ENCODE assay signal across 11 mouse cellular contexts in the genomic region with DNA sequence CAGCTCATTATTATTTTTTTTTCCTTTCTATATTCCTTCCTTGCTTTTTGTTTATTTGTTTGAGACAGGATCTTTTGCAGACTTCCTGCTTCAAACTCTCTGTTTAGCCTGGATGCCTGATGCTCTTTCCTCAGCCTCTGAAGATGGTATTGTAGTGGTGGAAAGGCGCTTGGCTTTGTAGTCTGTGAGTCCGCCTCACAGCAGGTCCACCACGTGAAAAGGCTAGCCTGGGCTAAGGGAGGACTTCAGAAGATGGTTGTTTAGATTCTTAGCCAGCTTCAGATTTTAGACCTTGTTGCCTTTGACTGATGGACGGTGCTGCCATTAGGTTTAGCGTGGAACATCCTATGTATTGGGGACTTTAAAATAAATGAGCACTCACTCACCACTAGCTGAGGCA. TPM values are rescaled to one million over a fixed set of nuclear protein-coding genes. Genes with fewer than 3 reads are reported as not detected.
DNase-seq lines count a peak whose midpoint lies in the region; ATAC-seq and TF ChIP-seq lines count a peak whose summit lies in the region.
"Had no signal": no experiment of that assay in that cellular context is flagged by ENCODE, and none has a peak within 500 bp of the region (broad histone marks: within the 10 kb centered on the region; RNA-seq: fewer than 3 reads in every experiment).

No protein-coding gene starts in this region.

- no peak overlapping the region for H3K9ac ChIP-seq in kidney, postnatal 0 days (ENCODE audit: low read depth, low read length)
- no peak overlapping the region for H3K9ac ChIP-seq in embryonic facial prominence, embryonic 15.5 days
- H3K9ac ChIP-seq in hindbrain, embryonic 13.5 days = no peak overlapping the region
- no peak overlapping the region for H3K9ac ChIP-seq in midbrain, embryonic 15.5 days

- WGBS in kidney, postnatal 0 days = 82% methylated on average over 5 of the region's 5 CpGs
- 82% methylated on average over 5 of the region's 5 CpGs for WGBS in embryonic facial prominence, embryonic 15.5 days
- 82% methylated on average over 5 of the region's 5 CpGs for WGBS in hindbrain, embryonic 13.5 days
- WGBS in midbrain, embryonic 15.5 days = 83% methylated on average over 5 of the region's 5 CpGs

- no peaks in the 10 kb centered on the region for H3K36me3 ChIP-seq in kidney, postnatal 0 days (ENCODE audit: insufficient read depth, low read length)
- no peaks in the 10 kb centered on the region for H3K36me3 ChIP-seq in embryonic facial prominence, embryonic 15.5 days
- H3K36me3 ChIP-seq in hindbrain, embryonic 13.5 days = no peaks in the 10 kb centered on the region
- no peaks in the 10 kb centered on the region for H3K36me3 ChIP-seq in midbrain, embryonic 15.5 days (replicated peaks)

- H3K27me3 ChIP-seq in kidney, postnatal 0 days (ENCODE audit: insufficient read depth, low read length) = no peaks in the 10 kb centered on the region
- H3K27me3 ChIP-seq in embryonic facial prominence, embryonic 15.5 days = no peaks in the 10 kb centered on the region
- no peaks in the 10 kb centered on the region for H3K27me3 ChIP-seq in hindbrain, embryonic 13.5 days
- H3K27me3 ChIP-seq in midbrain, embryonic 15.5 days (replicated peaks) = no peaks in the 10 kb centered on the region

- peaks cover 18% of the 10 kb centered on the region; the same call in 1 of the 2 replicates for H3K4me1 ChIP-seq in kidney, postnatal 0 days (replicated peaks; ENCODE audit: insufficient read depth, low read length)
- H3K4me1 ChIP-seq in embryonic facial prominence, embryonic 15.5 days = peaks cover 17% of the 10 kb centered on the region
- H3K4me1 ChIP-seq in hindbrain, embryonic 13.5 days (replicated peaks) = peaks cover 14% of the 10 kb centered on the region
- H3K4me1 ChIP-seq in midbrain, embryonic 15.5 days = peaks cover 13% of the 10 kb centered on the region

- H3K9me3 ChIP-seq in kidney, postnatal 0 days (replicated peaks; ENCODE audit: low read length) = no peaks in the 10 kb centered on the region
- no peaks in the 10 kb centered on the region for H3K9me3 ChIP-seq in embryonic facial prominence, embryonic 15.5 days (replicated peaks)
- H3K9me3 ChIP-seq in hindbrain, embryonic 13.5 days = no peaks in the 10 kb centered on the region
- no peaks in the 10 kb centered on the region for H3K9me3 ChIP-seq in midbrain, embryonic 15.5 days

- H3K4me3 ChIP-seq in kidney, postnatal 0 days (replicated peaks; ENCODE audit: low read depth, low read length) = no peak overlapping the region
- H3K4me3 ChIP-seq in embryonic facial prominence, embryonic 15.5 days (replicated peaks) = peak overlapping the region; percentile 85; the same call in 1 of the 2 replicates
- H3K4me3 ChIP-seq in hindbrain, embryonic 13.5 days = peak overlapping the region; percentile 81
- H3K4me3 ChIP-seq in midbrain, embryonic 15.5 days = no peak overlapping the region

- H3K27ac ChIP-seq in kidney, postnatal 0 days = no peak overlapping the region
- no peak overlapping the region for H3K27ac ChIP-seq in embryonic facial prominence, embryonic 15.5 days (replicated peaks)
- H3K27ac ChIP-seq in hindbrain, embryonic 13.5 days = no peak overlapping the region
- no peak overlapping the region for H3K27ac ChIP-seq in midbrain, embryonic 15.5 days

- ATAC-seq in kidney, postnatal 0 days (replicated peaks; ENCODE audit: low FRiP score, low read depth) = no peak
- ATAC-seq in embryonic facial prominence, embryonic 15.5 days (ENCODE audit: insufficient number of reproducible peaks, low FRiP score, low TSS enrichment, low read depth) = no peak
- no peak for ATAC-seq in hindbrain, embryonic 13.5 days (ENCODE audit: low FRiP score)
- ATAC-seq in midbrain, embryonic 15.5 days (replicated peaks) = no peak

- peak overlapping the region; percentile 86; the same call in 1 of the 2 replicates for H3K4me2 ChIP-seq in kidney, postnatal 0 days (ENCODE audit: low read length)
- 0 out of 2 replicates have a peak overlapping the region, but pooled peaks have one; percentile 80 for H3K4me2 ChIP-seq in embryonic facial prominence, embryonic 15.5 days (replicated peaks)
- H3K4me2 ChIP-seq in hindbrain, embryonic 13.5 days = peak overlapping the region; percentile 82
- peak overlapping the region; percentile 70; the same call in 1 of the 2 replicates for H3K4me2 ChIP-seq in midbrain, embryonic 15.5 days

- TF ChIP-seq CTCF in kidney, postnatal 0 days (IDR thresholded peaks at IDR 0.05; ENCODE audit: low read depth) = no peak

- no peak for DNase-seq in kidney, postnatal 0 days (ENCODE audit: low spot score)
- no peak for DNase-seq in kidney, postnatal 10 days
- no peak for DNase-seq in thymus, postnatal 14 days
- DNase-seq in spleen, postnatal 36 days (ENCODE audit: low spot score in 2 of 2) = no peak
- DNase-seq in left cerebral cortex, adult 8-10 months (ENCODE audit: low spot score in 2 of 2) = no peak

RNA-seq across cellular contexts. Expression of gene Dcbld1, which starts 2.0 kb away (rescaled TPM):
- polyA plus RNA-seq in kidney, postnatal 0 days (2015; fragmentation: Nextera tagmentation; extraction: Ambion mirVana) = 23.2 and 23.4 TPM in 2 replicates
- polyA plus RNA-seq in embryonic facial prominence, embryonic 15.5 days (2015; fragmentation: Nextera tagmentation; extraction: Ambion mirVana) = 18.8 and 19.5 TPM in 2 replicates
- polyA plus RNA-seq in hindbrain, embryonic 13.5 days (2015; fragmentation: Nextera tagmentation; extraction: Ambion mirVana) = 21.8 and 25.3 TPM in 2 replicates
- polyA plus RNA-seq in midbrain, embryonic 15.5 days (2015; fragmentation: Nextera tagmentation; extraction: Ambion mirVana) = 16.8 and 17.3 TPM in 2 replicates
- 1 to 10 TPM; 6.4 to 8.4 (median 7.3) TPM for total RNA-seq in left cerebral cortex, adult 8-10 months (2022)

RNA-seq across cellular contexts. Expression of gene Ros1, which starts 40.4 kb away (rescaled TPM):
- polyA plus RNA-seq in kidney, postnatal 0 days (2015; fragmentation: Nextera tagmentation; extraction: Ambion mirVana) = 1.2 and 1.4 TPM in 2 replicates
- polyA plus RNA-seq in embryonic facial prominence, embryonic 15.5 days (2015; fragmentation: Nextera tagmentation; extraction: Ambion mirVana) = not detected in 2 replicates
- polyA plus RNA-seq in hindbrain, embryonic 13.5 days (2015; fragmentation: Nextera tagmentation; extraction: Ambion mirVana) = not detected in 2 replicates
- polyA plus RNA-seq in midbrain, embryonic 15.5 days (2015; fragmentation: Nextera tagmentation; extraction: Ambion mirVana) = not detected in 2 replicates
- total RNA-seq in left cerebral cortex, adult 8-10 months (2022) = not detected
- total RNA-seq: hematopoietic stem cell, adult 5-6 weeks; left cerebral cortex, adult 18-20 months had no signal
- polyA plus RNA-seq: urinary bladder, adult 2 months had no signal

Comparison
In these comparisons a context has a peak if more than half of its experiments do, and no peak if none do; other contexts are left out.
1. H3K4me3 ChIP-seq: peak in embryonic facial prominence, embryonic 15.5 days (single experiment) and hindbrain, embryonic 13.5 days (single experiment); none in kidney, postnatal 0 days (single experiment) and midbrain, embryonic 15.5 days (single experiment).
2. Peak in every context shown above with its lines, with median percentiles within 50 percentile points of each other: H3K4me2 ChIP-seq.